Mouse (Mus musculus): ENCODE results near the gene Mpg. TPM values are rescaled to one million over a fixed set of nuclear protein-coding genes. Genes with fewer than 3 reads are reported as not detected.

Mpg gene
- polyA plus RNA-seq, 1 experiment from 2014 or later = 29.7 TPM

DNA sequence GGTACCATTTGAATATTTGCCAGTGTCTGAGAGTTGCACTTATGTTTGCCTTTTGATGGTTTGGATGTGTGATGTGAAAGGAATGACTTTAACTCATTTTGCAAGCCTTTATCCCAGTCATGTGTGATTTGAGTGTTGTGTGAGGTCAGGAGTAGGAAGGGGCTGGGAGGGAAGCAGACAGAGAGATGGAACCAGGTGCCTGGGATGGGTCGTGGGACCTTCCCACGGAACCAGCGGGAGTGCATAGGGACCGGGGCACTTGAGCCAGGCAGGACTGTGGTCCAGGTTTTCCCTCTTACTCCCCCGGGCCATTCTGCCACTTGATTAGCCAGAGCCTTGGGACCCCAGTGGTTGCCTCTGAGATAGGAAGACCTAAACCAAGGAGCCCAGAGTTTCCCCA lies 41.7 kb downstream of the Mpg start:
- Histone ChIP-seq H3K27ac (replicated peaks; ENCODE audit: low read depth, low read length) (peak overlapping the region; percentile 93), H3K9ac (ENCODE audit: low read depth, low read length) (peak overlapping the region; percentile 90), H3K4me1 (ENCODE audit: control insufficient read depth, insufficient read depth, low read length) (peaks cover 5% of the 10 kb centered on the region), H3K27me3 (replicated peaks; ENCODE audit: control insufficient read depth, insufficient read depth, low read length) (no peaks in the 10 kb centered on the region), H3K4me2 (ENCODE audit: low read depth, low read length) (peak overlapping the region; percentile 62), H3K4me3 (ENCODE audit: low read depth, low read length) (peak overlapping the region; percentile 79), H3K9me3 (ENCODE audit: control insufficient read depth, low read length) (no peaks in the 10 kb centered on the region), H3K36me3 (ENCODE audit: control insufficient read depth, insufficient read depth, low read length) (no peaks in the 10 kb centered on the region)
- DNase-seq (ENCODE audit: low spot score) (no peak), ATAC-seq (ENCODE audit: low read depth) (no peak)
- WGBS = 18% methylated on average over 4 of the region's 5 CpGs

DNA sequence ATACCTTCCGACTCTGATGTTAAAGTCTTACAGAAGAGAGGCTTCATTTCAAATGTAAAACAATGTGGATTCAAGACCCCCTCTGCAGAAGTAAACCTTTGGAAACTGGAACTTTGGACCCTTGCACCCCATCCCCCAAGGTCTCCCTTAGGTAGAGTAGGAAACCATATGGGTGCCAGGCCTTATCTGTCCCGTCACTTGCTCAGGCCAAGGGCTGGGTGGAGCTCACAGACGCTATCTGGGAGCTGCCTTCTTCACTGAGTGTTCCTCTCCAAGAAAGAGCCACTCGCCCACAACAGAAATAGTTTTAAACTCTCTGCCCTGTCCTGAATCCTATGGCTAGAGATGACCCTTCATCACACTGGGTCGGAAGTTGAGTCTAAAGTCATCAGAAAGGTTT lies 42.6 kb downstream of the Mpg start:
- H3K4me2 ChIP-seq (ENCODE audit: low read depth, low read length) = no peak overlapping the region
- no peak for ATAC-seq (ENCODE audit: low read depth)
- no peak overlapping the region for H3K27ac ChIP-seq (replicated peaks; ENCODE audit: low read depth, low read length)
- no peak for DNase-seq (ENCODE audit: low spot score)
- H3K9ac ChIP-seq (ENCODE audit: low read depth, low read length) = no peak overlapping the region
- H3K9me3 ChIP-seq (ENCODE audit: control insufficient read depth, low read length) = no peaks in the 10 kb centered on the region
- no peaks in the 10 kb centered on the region for H3K27me3 ChIP-seq (replicated peaks; ENCODE audit: control insufficient read depth, insufficient read depth, low read length)
- WGBS = 79% methylated on average over 5 of the region's 5 CpGs
- no peaks in the 10 kb centered on the region for H3K36me3 ChIP-seq (ENCODE audit: control insufficient read depth, insufficient read depth, low read length)
- H3K4me3 ChIP-seq (ENCODE audit: low read depth, low read length) = no peak overlapping the region
- peaks cover 5% of the 10 kb centered on the region for H3K4me1 ChIP-seq (ENCODE audit: control insufficient read depth, insufficient read depth, low read length)

DNA sequence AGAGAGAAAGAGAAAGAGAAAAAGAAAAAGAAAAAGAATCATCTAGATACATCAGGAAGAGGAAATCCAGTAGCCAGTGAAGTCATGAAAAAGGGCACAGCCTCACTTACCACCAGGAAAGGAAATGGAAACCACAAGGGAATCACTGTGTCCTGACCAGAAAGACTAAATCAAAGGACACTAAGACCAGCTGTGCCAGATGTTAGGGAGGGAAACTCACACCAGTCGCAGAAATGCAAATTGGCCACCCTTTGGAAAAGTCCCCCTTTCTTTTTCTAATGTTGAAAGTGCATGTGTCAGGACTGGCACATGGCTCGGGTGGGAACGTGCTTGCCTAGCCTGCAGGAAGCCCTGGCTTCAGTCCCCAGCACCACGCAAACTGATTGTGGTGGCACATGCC lies 44.9 kb downstream of the Mpg start:
- H3K9me3 ChIP-seq (ENCODE audit: control insufficient read depth, low read length) = no peaks in the 10 kb centered on the region
- no peaks in the 10 kb centered on the region; the same call in 1 of the 2 replicates for H3K4me1 ChIP-seq (ENCODE audit: control insufficient read depth, insufficient read depth, low read length)
- no peak overlapping the region for H3K4me2 ChIP-seq (ENCODE audit: low read depth, low read length)
- no peaks in the 10 kb centered on the region for H3K36me3 ChIP-seq (ENCODE audit: control insufficient read depth, insufficient read depth, low read length)
- H3K4me3 ChIP-seq (ENCODE audit: low read depth, low read length) = no peak overlapping the region
- H3K9ac ChIP-seq (ENCODE audit: low read depth, low read length) = no peak overlapping the region
- 43% methylated on average over 4 of the region's 4 CpGs for WGBS
- no peak overlapping the region for H3K27ac ChIP-seq (replicated peaks; ENCODE audit: low read depth, low read length)
- DNase-seq (ENCODE audit: low spot score) = no peak
- ATAC-seq (ENCODE audit: low read depth) = no peak
- H3K27me3 ChIP-seq (replicated peaks; ENCODE audit: control insufficient read depth, insufficient read depth, low read length) = no peaks in the 10 kb centered on the region

DNA sequence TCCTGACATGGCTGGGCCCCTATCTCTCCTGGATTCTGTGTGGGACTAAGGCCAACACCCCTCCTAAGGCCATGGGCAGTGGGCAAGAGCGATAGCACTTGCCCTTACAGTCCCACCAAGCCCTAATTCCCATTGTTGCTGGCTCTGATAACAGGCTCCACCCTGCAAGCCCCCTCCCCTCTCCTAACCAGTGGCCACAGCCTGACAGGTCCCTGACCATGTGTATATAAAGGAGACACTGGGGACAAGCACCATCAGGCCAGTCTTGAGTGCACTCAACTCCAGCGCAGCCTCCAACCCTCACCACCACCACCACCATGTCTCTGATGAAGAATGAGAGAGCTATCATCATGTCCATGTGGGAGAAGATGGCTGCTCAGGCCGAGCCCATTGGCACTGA lies 50.0 kb downstream of the Mpg start, which contains the start of gene Hba-x:
Hba-x (plus strand) TSS at position 54 of the 400 bp plus-strand sequence.
- no peak within 1 kb of the TSS for H3K9ac ChIP-seq (ENCODE audit: low read depth, low read length)
- no peak within 1 kb of the TSS for H3K4me2 ChIP-seq (ENCODE audit: low read depth, low read length)
- H3K27me3 ChIP-seq (replicated peaks; ENCODE audit: control insufficient read depth, insufficient read depth, low read length) = peaks cover 4% of the 10 kb centered on the region
- H3K4me3 ChIP-seq (ENCODE audit: low read depth, low read length) = no peak within 1 kb of the TSS
- H3K9me3 ChIP-seq (ENCODE audit: control insufficient read depth, low read length) = no peaks in the 10 kb centered on the region
- no peaks in the 10 kb centered on the region for H3K36me3 ChIP-seq (ENCODE audit: control insufficient read depth, insufficient read depth, low read length)
- H3K27ac ChIP-seq (replicated peaks; ENCODE audit: low read depth, low read length) = no peak within 1 kb of the TSS
- 75% methylated on average over 3 of the region's 3 CpGs for WGBS
- ATAC-seq (ENCODE audit: low read depth) (no peak), DNase-seq (ENCODE audit: low spot score) (no peak)
- no peaks in the 10 kb centered on the region for H3K4me1 ChIP-seq (ENCODE audit: control insufficient read depth, insufficient read depth, low read length)

DNA sequence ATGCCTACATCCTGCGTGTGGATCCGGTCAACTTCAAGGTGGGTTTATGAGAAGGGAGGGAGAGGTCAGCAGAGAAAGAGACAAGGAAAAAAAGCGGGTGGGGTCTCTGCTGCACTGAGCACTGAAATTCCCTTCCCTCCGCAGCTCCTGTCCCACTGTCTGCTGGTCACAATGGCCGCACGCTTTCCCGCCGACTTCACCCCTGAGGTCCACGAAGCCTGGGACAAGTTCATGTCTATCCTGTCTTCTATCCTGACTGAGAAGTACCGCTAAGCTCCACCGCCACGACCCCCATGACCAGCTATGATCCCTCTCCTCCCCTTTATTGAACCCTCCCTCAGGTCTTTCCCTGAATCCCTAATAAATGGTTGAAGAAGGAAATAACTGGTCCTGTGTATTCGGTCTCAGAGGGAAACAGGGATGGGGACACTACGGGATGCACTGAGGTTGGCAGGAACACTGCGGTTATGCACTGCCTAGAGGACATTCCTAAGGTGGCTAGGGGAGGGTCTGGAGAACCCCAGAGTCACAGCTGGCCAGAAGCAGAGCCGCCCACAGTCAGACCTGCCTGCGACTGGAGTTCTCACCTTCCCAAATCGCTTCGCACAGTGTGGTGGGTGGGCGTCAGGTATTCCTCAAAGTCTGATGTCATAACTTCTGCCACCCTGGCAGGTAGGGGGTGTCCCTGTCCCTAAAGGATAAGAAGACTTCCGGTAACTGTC lies 51.6 kb downstream of the Mpg start:
- Histone ChIP-seq H3K4me3 (ENCODE audit: low read depth, low read length) (no peak overlapping the region), H3K36me3 (ENCODE audit: control insufficient read depth, insufficient read depth, low read length) (no peaks in the 10 kb centered on the region), H3K4me1 (ENCODE audit: control insufficient read depth, insufficient read depth, low read length) (no peaks in the 10 kb centered on the region), H3K27ac (replicated peaks; ENCODE audit: low read depth, low read length) (no peak overlapping the region), H3K27me3 (replicated peaks; ENCODE audit: control insufficient read depth, insufficient read depth, low read length) (peaks cover 4% of the 10 kb centered on the region), H3K9ac (ENCODE audit: low read depth, low read length) (no peak overlapping the region), H3K9me3 (ENCODE audit: control insufficient read depth, low read length) (no peaks in the 10 kb centered on the region), H3K4me2 (ENCODE audit: low read depth, low read length) (no peak overlapping the region)
- DNase-seq (ENCODE audit: low spot score) = no peak
- 73% methylated on average over 21 of the region's 21 CpGs for WGBS
- no peak for ATAC-seq (ENCODE audit: low read depth)

DNA sequence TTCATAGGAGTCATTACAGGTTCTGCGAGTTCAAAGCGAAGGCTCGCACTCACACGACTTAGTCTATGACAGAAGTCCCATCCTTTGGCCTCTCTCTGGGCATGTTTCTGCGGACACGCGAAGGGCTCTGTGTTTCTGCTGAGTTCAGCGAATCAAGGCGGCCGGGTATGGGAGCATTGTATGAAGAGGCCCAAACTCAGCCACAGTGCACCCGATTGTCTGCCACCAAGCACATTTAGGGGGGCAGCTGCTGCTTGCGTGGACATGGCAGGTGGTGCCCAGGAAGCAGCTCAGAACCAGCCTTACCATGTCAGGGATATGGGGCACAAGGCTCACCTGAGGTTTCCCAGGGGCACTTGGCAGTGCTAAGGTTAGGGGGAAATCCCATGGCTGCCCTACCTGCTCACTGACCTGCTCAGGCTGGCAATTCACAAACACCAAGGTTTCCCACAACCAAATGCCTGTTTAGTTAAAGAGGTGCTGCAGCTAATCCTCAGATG lies 52.2 kb downstream of the Mpg start:
- no peaks in the 10 kb centered on the region for H3K4me1 ChIP-seq (ENCODE audit: control insufficient read depth, insufficient read depth, low read length)
- no peak overlapping the region for H3K27ac ChIP-seq (replicated peaks; ENCODE audit: low read depth, low read length)
- WGBS = 82% methylated on average over 12 of the region's 12 CpGs
- ATAC-seq (ENCODE audit: low read depth) (no peak), DNase-seq (ENCODE audit: low spot score) (no peak)
- no peak overlapping the region for H3K4me3 ChIP-seq (ENCODE audit: low read depth, low read length)
- no peak overlapping the region for H3K9ac ChIP-seq (ENCODE audit: low read depth, low read length)
- no peak overlapping the region for H3K4me2 ChIP-seq (ENCODE audit: low read depth, low read length)
- H3K27me3 ChIP-seq (replicated peaks; ENCODE audit: control insufficient read depth, insufficient read depth, low read length) = peaks cover 4% of the 10 kb centered on the region
- no peaks in the 10 kb centered on the region for H3K36me3 ChIP-seq (ENCODE audit: control insufficient read depth, insufficient read depth, low read length)
- no peaks in the 10 kb centered on the region for H3K9me3 ChIP-seq (ENCODE audit: control insufficient read depth, low read length)

DNA sequence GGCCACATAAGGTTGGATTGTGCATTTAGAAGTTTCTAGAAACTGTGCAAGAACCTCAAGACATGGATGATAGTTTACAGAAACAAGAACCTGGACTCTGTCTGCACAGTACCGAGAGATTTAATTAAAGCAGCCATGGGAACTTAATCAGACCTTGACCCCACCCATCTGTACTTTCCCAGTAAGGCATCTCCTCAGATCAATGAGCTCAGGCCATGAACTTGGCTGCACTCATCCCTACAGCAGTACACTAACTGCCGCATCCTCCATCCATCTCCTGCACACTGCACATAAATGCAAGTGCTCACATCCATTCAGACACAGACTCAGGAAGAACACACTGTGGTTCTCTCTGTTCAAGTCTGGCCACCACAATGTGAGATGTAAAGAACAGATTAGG lies 54.3 kb downstream of the Mpg start:
- Histone ChIP-seq H3K4me2 (ENCODE audit: low read depth, low read length) (no peak overlapping the region), H3K9me3 (ENCODE audit: control insufficient read depth, low read length) (no peaks in the 10 kb centered on the region), H3K27ac (replicated peaks; ENCODE audit: low read depth, low read length) (no peak overlapping the region), H3K27me3 (replicated peaks; ENCODE audit: control insufficient read depth, insufficient read depth, low read length) (peaks cover 4% of the 10 kb centered on the region), H3K36me3 (ENCODE audit: control insufficient read depth, insufficient read depth, low read length) (no peaks in the 10 kb centered on the region), H3K4me1 (ENCODE audit: control insufficient read depth, insufficient read depth, low read length) (no peaks in the 10 kb centered on the region), H3K9ac (ENCODE audit: low read depth, low read length) (no peak overlapping the region), H3K4me3 (ENCODE audit: low read depth, low read length) (no peak overlapping the region)
- ATAC-seq (ENCODE audit: low read depth) (no peak), DNase-seq (ENCODE audit: low spot score) (no peak)
- WGBS = 68% methylated on average over 2 of the region's 2 CpGs

DNA sequence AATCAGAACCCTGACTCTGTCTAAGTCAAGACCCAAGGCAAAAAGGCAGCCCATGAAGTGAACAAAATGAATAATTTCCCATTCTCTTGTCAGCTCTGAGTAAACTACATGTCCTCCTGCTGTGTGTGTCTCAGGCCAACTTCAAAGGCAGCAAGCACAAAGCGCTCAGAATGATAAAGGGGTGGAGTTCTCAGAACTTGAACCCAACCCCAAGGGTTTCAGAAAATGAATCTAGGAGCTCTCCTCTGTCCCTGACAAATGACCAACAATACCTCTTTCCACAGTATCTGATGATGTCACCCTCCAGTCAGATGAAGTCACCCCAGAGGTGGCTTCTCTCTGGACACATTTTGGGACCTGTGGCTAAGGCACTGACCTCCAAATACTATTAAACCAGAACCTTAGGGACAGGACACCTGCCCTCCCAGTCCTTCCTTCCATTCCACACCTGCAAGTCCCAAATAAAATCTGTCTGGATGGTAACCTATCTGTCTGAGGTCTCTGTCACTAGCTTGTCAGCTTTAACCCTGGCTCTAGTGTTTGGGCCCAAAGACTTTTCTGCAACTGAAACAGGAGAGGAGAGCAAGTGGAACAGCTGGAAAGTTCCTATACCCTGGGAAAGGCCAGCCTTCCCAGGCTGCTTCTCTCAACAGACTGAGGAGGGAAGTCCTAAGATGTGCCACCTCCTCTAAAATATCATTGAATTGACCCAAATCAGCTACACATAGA lies 55.3 kb downstream of the Mpg start:
- Histone ChIP-seq H3K4me3 (ENCODE audit: low read depth, low read length) (no peak overlapping the region), H3K4me1 (ENCODE audit: control insufficient read depth, insufficient read depth, low read length) (no peaks in the 10 kb centered on the region), H3K36me3 (ENCODE audit: control insufficient read depth, insufficient read depth, low read length) (no peaks in the 10 kb centered on the region), H3K27me3 (replicated peaks; ENCODE audit: control insufficient read depth, insufficient read depth, low read length) (peaks cover 4% of the 10 kb centered on the region), H3K4me2 (ENCODE audit: low read depth, low read length) (no peak overlapping the region), H3K9me3 (ENCODE audit: control insufficient read depth, low read length) (no peaks in the 10 kb centered on the region), H3K27ac (replicated peaks; ENCODE audit: low read depth, low read length) (no peak overlapping the region), H3K9ac (ENCODE audit: low read depth, low read length) (no peak overlapping the region)
- DNase-seq (ENCODE audit: low spot score) (no peak), ATAC-seq (ENCODE audit: low read depth) (no peak)
- WGBS = 78% methylated on average over 1 of the region's 1 CpGs
